Mouse (Mus musculus) right cerebral cortex, adult 2 months (tissue): ENCODE data around the gene Zfp687.
"Not testable (repeated sequence)": the region's sequence is repeated elsewhere in the genome, so short reads cannot be mapped to it uniquely, and the experiment has no call there.

Experiments used
- DNase-seq, 2 experiments: peaks; one replicate each; pipeline ENCODE4 v3.0.0; 2021 to 2022; ENCODE audit warnings: low spot score in 2 of 2

The Zfp687 gene

GRCm38 (mm10) chr3:95015337-95015872, at the start of gene Zfp687:
Gene Zfp687, minus strand, starts transcription at chr3:95015448.
- peak; percentile 100 for DNase-seq

GRCm38 (mm10) chr3:95063741-95064140, 48.5 kb upstream of the Zfp687 start:
- DNase-seq = no peak

- peak; percentile 57 to 59 for DNase-seq
These were observed 42.8 kb upstream of the Zfp687 start for GRCm38 (mm10) chr3:95058078-95058477.

GRCm38 (mm10) chr3:95056275-95056674, 41.0 kb upstream of the Zfp687 start:
- no peak for DNase-seq

GRCm38 (mm10) chr3:95054481-95055260, 39.4 kb upstream of the Zfp687 start:
- peak; percentile 23 to 24 for DNase-seq

DNA sequence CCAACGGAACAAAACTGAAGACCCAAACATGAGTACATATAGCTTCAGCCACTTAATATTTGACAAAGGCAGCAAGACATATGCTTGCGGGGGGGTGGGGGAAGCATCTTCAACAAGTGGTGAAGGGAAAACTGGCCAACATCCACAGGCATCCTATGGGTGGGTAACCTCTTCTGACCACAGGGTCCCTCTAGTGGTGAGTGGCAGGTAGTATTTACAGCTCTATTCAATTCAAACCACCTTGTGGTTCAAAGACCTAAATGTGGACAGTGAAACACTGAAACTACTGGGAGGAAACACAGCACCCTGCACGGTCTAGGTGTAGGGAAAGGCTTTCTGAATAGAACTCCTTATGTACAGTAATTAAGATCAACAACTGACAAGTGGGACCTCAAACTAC, 38.5 kb upstream of the Zfp687 start:
- peak in 1 of 2 experiments; percentile 31 for DNase-seq

GRCm38 (mm10) chr3:95052959-95053358, 37.7 kb upstream of the Zfp687 start:
- peak; percentile 54 to 57 for DNase-seq

GRCm38 (mm10) chr3:95047914-95048313, 32.7 kb upstream of the Zfp687 start:
- no peak for DNase-seq

- no peak for DNase-seq
These were observed 31.3 kb upstream of the Zfp687 start for GRCm38 (mm10) chr3:95046462-95047057.

DNA sequence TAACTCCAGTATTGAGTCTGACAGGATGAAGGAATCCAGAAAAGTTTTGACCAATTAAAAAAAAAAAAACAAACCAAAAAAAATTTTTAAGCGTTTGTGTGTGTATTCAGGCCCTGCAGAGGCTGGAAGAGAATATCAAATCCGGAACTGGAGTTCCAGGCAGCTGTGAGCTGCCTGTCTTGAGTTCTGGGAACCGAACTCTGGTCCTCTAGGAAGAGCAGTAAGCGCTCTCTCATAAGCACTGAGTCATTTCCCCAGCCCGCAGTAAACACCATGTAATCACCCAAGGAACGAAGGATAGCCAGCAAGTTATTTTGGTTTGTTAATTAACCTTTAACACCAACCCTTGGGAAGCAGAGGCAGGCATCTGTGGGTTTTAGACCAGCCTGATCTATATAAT, 28.0 kb upstream of the Zfp687 start:
- no peak for DNase-seq

GRCm38 (mm10) chr3:95042838-95043229, 27.6 kb upstream of the Zfp687 start:
- DNase-seq = no peak

- peak; percentile 99 to 100 for DNase-seq
These were observed 27.1 kb upstream of the Zfp687 start, which contains the start of gene Psmd4 for GRCm38 (mm10) chr3:95042166-95042837. Gene Psmd4, minus strand, starts transcription at chr3:95042614.

DNA sequence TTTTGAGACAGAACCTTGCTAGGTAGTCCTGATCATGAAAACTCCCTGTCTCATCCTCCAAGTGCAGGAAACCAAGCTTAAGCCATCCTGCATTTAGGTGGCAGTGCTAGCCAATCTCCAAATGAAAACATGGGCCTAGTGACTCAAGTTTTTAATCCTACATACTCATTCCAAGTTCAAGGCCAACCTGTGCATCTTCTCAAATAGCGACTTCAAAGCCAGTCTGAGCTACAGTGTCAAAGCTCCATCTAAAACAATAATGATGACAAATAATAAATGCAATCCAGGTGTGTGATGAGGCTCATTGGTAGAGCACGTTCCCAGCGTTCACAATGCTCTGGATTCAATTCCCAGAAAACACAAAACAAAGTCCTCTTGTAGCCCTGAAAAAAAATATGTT, 26.4 kb upstream of the Zfp687 start:
- no peak for DNase-seq

DNA sequence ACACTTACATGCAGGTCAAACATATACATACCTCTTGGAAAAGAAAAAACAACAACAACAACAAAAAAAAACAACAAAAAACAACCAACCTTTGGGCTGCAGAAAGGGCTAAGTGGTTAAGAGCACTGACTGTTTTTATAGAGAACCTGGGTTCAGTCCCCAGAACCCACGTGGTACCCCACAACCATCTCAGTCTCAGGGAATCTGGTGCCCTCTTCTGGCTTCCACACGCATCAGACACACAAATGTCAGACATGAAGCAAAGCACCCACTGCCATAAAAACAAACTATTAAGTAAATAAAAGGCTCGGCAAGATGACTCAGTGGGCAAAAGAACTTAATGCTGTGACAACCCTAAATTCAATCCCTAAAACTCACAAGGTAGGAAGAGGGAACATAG, 14.7 kb upstream of the Zfp687 start:
- no peak for DNase-seq

DNA sequence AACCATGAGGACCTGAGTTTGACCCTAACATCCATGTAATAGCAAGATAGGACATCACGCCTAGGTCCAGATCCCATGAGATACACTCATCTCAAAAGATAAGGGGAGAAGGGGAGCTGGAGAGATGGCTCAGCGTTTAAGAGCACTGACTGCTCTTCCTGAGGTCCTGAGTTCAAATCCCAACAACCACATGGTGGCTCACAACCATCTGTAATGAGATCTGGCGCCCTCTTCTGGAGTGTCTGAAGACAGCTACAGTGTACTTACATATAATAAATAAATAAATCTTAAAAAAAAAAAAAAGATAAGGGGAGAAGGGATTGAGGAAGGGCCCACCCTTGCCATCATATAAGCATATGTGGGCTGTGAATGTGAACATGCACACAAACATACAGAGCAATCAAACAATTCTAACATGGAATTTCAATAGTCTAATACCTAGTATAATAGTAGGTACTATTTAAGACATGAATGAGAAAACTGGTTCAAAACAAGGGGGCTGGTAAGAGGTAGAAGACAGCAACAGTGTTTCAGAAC, 14.1 kb upstream of the Zfp687 start:
- DNase-seq = not testable (repeated sequence)

- DNase-seq = no peak
These were observed 13.4 kb upstream of the Zfp687 start for GRCm38 (mm10) chr3:95028603-95029002.

- DNase-seq = peak; percentile 64 to 66
These were observed 12.5 kb upstream of the Zfp687 start for GRCm38 (mm10) chr3:95027701-95028100.

GRCm38 (mm10) chr3:95027057-95027645, 11.9 kb upstream of the Zfp687 start:
- DNase-seq = peak in 1 of 2 experiments; percentile 25

GRCm38 (mm10) chr3:95025202-95025601, 10.0 kb upstream of the Zfp687 start:
- no peak for DNase-seq

GRCm38 (mm10) chr3:95024551-95024950, 9.3 kb upstream of the Zfp687 start:
- peak in 1 of 2 experiments; percentile 46 for DNase-seq

DNA sequence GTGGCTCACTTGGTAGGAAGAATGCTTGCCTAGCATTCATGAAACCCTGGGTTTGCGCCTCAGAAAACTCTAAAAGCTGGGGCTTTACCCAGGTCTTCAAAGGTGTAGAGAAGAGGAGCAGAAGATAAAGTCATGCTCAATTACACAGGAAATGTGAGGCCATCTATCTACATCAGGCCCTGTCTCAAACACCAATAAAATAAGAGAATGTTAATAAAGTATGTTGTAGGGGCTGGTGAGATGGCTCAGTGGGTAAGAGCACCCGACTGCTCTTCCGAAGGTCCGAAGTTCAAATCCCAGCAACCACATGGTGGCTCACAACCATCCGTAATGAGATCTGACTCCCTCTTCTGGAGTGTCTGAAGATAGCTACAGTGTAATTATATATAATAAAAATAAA, 5.7 kb upstream of the Zfp687 start:
- not testable (repeated sequence) for DNase-seq

- DNase-seq = no peak
These were observed 3.5 kb upstream of the Zfp687 start for GRCm38 (mm10) chr3:95018741-95019140.
